Mouse (Mus musculus) cortical plate, adult 2 months (tissue): ENCODE results near the gene Jade1.

ENCODE experiments used
- CTCF ChIP-seq: fragments of 200-500 bp; IDR thresholded peaks from 2 replicates; pipeline ENCODE4 v1.5.1; 2011; ENCODE audit warnings: mild to moderate bottlenecking, control low read depth, low read length; ENCODE audit not compliant: insufficient read depth; ENCODE audit errors: extremely low read depth
- POLR2A ChIP-seq: fragments of 200-500 bp; IDR thresholded peaks from 2 replicates; pipeline ENCODE4 v1.6.1; 2011; ENCODE audit warnings: mild to moderate bottlenecking, low read length, control low read depth; ENCODE audit not compliant: insufficient read depth; ENCODE audit errors: extremely low read depth

- no peak for TF ChIP-seq POLR2A
- TF ChIP-seq CTCF, result no peak
These were observed 7.3 kb upstream of the Jade1 start for GRCm38 (mm10) chr3:41548238-41548637.
